ENCODE assay signal across 9 mouse cellular contexts in the genomic region with DNA sequence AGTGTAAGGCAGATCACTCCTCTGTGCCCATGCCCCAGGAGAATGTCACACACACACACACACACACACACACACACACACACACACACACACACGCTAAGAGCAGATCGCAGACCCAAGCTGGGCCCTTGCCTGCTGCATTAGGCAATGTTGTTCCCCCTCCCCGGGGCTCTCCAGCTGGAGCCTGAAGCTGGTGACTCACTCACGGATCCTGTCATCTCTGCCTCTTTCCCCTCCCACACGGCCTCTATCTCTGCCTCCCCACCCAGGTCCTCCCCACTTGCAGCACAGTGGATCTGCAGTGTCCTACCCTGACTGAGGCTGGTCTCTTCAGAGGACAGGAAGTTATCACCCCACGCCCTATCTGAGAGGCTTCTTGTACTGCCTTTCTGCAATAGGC.
DNase-seq lines count a peak whose midpoint lies in the region; ATAC-seq lines count a peak whose summit lies in the region.
"Had no signal": no experiment of that assay in that cellular context is flagged by ENCODE, and none has a peak within 500 bp of the region (broad histone marks: within the 10 kb centered on the region; RNA-seq: fewer than 3 reads in every experiment).

No protein-coding gene starts in this region.

- H3K36me3 ChIP-seq in hindbrain, embryonic 16.5 days (ENCODE audit: control insufficient read depth, insufficient read depth, low read length): no peaks in the 10 kb centered on the region
- H3K36me3 ChIP-seq in hindbrain, embryonic 14.5 days (replicated peaks; ENCODE audit: control insufficient read depth, insufficient read depth): no peaks in the 10 kb centered on the region
- no peaks in the 10 kb centered on the region for H3K36me3 ChIP-seq in heart, embryonic 14.5 days (ENCODE audit: control insufficient read depth, insufficient read depth, low read length)
- H3K36me3 ChIP-seq: limb, embryonic 12.5 days had no signal

- H3K4me2 ChIP-seq in hindbrain, embryonic 16.5 days (ENCODE audit: low read length): no peak overlapping the region
- H3K4me2 ChIP-seq in hindbrain, embryonic 14.5 days (replicated peaks): no peak overlapping the region
- H3K4me2 ChIP-seq in heart, embryonic 14.5 days (ENCODE audit: low read length): no peak overlapping the region
- H3K4me2 ChIP-seq: limb, embryonic 12.5 days had no signal

- H3K27ac ChIP-seq in hindbrain, embryonic 16.5 days (ENCODE audit: low read depth, low read length): no peak overlapping the region
- H3K27ac ChIP-seq in hindbrain, embryonic 14.5 days: no peak overlapping the region
- no peak overlapping the region for H3K27ac ChIP-seq in heart, embryonic 14.5 days (replicated peaks in 1 of 2; ENCODE audit: control insufficient read depth in 1 of 2, insufficient read depth in 1 of 2, low read depth in 2 of 2, low read length in 2 of 2)
- H3K27ac ChIP-seq: limb, embryonic 12.5 days had no signal

- intact Hi-C loops in left cerebral cortex, postnatal 25 days (cut with DNase I): loop anchor here (2.0 to 10.0 kb wide), 2 partner anchors 95 to 301 kb away; no protein-coding TSS in a partner anchor

- WGBS in hindbrain, embryonic 16.5 days: 60% methylated on average over 6 of the region's 6 CpGs
- WGBS in hindbrain, embryonic 14.5 days: 62% methylated on average over 6 of the region's 6 CpGs
- WGBS in heart, embryonic 14.5 days: 5% methylated on average over 6 of the region's 6 CpGs

- ATAC-seq in hindbrain, embryonic 16.5 days: peak; percentile 45; the same call in 1 of the 2 replicates
- no peak for ATAC-seq in hindbrain, embryonic 14.5 days (ENCODE audit: low FRiP score)
- 0 out of 2 replicates have a peak, but pooled peaks have one; percentile 35 for ATAC-seq in heart, embryonic 14.5 days (ENCODE audit: insufficient number of reproducible peaks, insufficient read depth, low FRiP score, low read depth)

- H3K27me3 ChIP-seq in hindbrain, embryonic 16.5 days (replicated peaks; ENCODE audit: control insufficient read depth, insufficient read depth, low read length): no peaks in the 10 kb centered on the region
- no peaks in the 10 kb centered on the region for H3K27me3 ChIP-seq in hindbrain, embryonic 14.5 days (ENCODE audit: control insufficient read depth, insufficient read depth, low read length)
- H3K27me3 ChIP-seq in heart, embryonic 14.5 days (ENCODE audit: control insufficient read depth, insufficient read depth, low read length): no peaks in the 10 kb centered on the region

- no peak overlapping the region for H3K9ac ChIP-seq in hindbrain, embryonic 16.5 days (ENCODE audit: low read depth, low read length)
- H3K9ac ChIP-seq in hindbrain, embryonic 14.5 days: no peak overlapping the region
- no peak overlapping the region for H3K9ac ChIP-seq in heart, embryonic 14.5 days (ENCODE audit: low read length)
- H3K9ac ChIP-seq: limb, embryonic 12.5 days had no signal

- no peaks in the 10 kb centered on the region for H3K9me3 ChIP-seq in hindbrain, embryonic 16.5 days (ENCODE audit: control insufficient read depth, low read length)
- no peaks in the 10 kb centered on the region for H3K9me3 ChIP-seq in hindbrain, embryonic 14.5 days (ENCODE audit: control insufficient read depth, low read length)
- H3K9me3 ChIP-seq in heart, embryonic 14.5 days (ENCODE audit: control insufficient read depth, low read length): no peaks in the 10 kb centered on the region
- H3K9me3 ChIP-seq: limb, embryonic 12.5 days had no signal

- no peak overlapping the region for H3K4me3 ChIP-seq in hindbrain, embryonic 16.5 days (ENCODE audit: low read length)
- no peak overlapping the region for H3K4me3 ChIP-seq in hindbrain, embryonic 14.5 days (replicated peaks; ENCODE audit: low read length)
- H3K4me3 ChIP-seq in heart, embryonic 14.5 days (ENCODE audit: control insufficient read depth in 1 of 2, insufficient read depth in 1 of 2, low read depth in 1 of 2, low read length in 2 of 2): no peak overlapping the region
- H3K4me3 ChIP-seq: limb, embryonic 12.5 days had no signal

- DNase-seq in hindbrain, embryonic 14.5 days (ENCODE audit: low spot score): no peak
- peak; percentile 65 for DNase-seq in adrenal gland, adult 8-10 months
- peak; percentile 74 to 96 for DNase-seq in left cerebral cortex, postnatal 25 days (ENCODE audit: low spot score in 2 of 2)
- DNase-seq in testis, postnatal 10 days (ENCODE audit: low spot score): peak; percentile 52
- no peak for DNase-seq in embryo, embryonic 10 days (ENCODE audit: low spot score)
- no peak for DNase-seq in cerebellum, postnatal 36 days

- H3K4me1 ChIP-seq in hindbrain, embryonic 16.5 days (ENCODE audit: control insufficient read depth, insufficient read depth, low read depth, low read length): no peaks in the 10 kb centered on the region
- H3K4me1 ChIP-seq in hindbrain, embryonic 14.5 days (replicated peaks; ENCODE audit: control insufficient read depth, insufficient read depth, low read length): no peaks in the 10 kb centered on the region
- peaks cover 4 to 6% of the 10 kb centered on the region in 2 experiments; a peak in 3 of 4 replicates for H3K4me1 ChIP-seq in heart, embryonic 14.5 days (ENCODE audit: control insufficient read depth in 2 of 2, insufficient read depth in 2 of 2, low read length in 2 of 2)

Comparison
In these comparisons a context has a peak if more than half of its experiments do, and no peak if none do; other contexts are left out.
1. DNase-seq: peak in adrenal gland, adult 8-10 months (single experiment), left cerebral cortex, postnatal 25 days (2 of 2) and testis, postnatal 10 days (single experiment); none in hindbrain, embryonic 14.5 days (single experiment), embryo, embryonic 10 days (single experiment) and cerebellum, postnatal 36 days (0 of 2).